30 mouse cellular contexts compared by ENCODE assay signal in the genomic region with DNA sequence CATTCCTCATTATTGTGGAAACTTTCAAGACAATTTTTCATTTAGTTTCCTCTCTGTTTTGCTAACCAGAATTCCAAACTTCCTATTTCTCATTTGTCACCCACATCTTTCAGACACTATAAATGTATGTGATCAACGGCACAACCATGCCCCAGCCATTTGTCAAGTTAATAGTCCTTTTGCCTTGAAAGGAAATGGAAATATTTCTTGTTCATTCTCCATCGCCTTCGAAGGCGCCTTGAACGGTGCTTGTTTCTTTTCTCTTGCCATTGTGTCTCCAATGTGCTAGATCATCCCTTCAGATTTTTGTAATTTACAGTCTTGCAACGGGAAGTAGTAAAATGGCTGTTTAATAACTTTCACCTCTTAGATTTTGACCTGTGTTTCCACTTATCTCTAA. TPM values are rescaled to one million over a fixed set of nuclear protein-coding genes. Genes with fewer than 3 reads are reported as not detected.
"Had no signal": no experiment of that assay in that cellular context is flagged by ENCODE, and none has a peak within 500 bp of the region (broad histone marks: within the 10 kb centered on the region; RNA-seq: fewer than 3 reads in every experiment).

No protein-coding gene starts in this region.

- H3K9ac ChIP-seq: forebrain, postnatal 0 days; heart, embryonic 13.5 days; heart, embryonic 15.5 days; hindbrain, embryonic 13.5 days; hindbrain, embryonic 15.5 days; limb, embryonic 13.5 days; limb, embryonic 15.5 days; liver, embryonic 12.5 days; liver, embryonic 14.5 days had no signal

- H3K4me3 ChIP-seq: heart, adult 2 months; heart, embryonic 13.5 days; heart, embryonic 15.5 days; hindbrain, embryonic 13.5 days; hindbrain, embryonic 15.5 days; limb, embryonic 13.5 days; limb, embryonic 15.5 days; liver, embryonic 12.5 days had no signal

- H3K9me3 ChIP-seq: heart, embryonic 13.5 days; heart, embryonic 15.5 days; hindbrain, embryonic 13.5 days; hindbrain, embryonic 15.5 days; limb, embryonic 13.5 days; limb, embryonic 15.5 days; liver, embryonic 12.5 days had no signal

- H3K4me1 ChIP-seq: heart, embryonic 13.5 days; heart, embryonic 15.5 days; hindbrain, embryonic 13.5 days; hindbrain, embryonic 15.5 days; limb, embryonic 13.5 days; limb, embryonic 15.5 days; liver, embryonic 12.5 days had no signal

- H3K27ac ChIP-seq: heart, adult 2 months; heart, embryonic 13.5 days; heart, embryonic 15.5 days; hindbrain, embryonic 13.5 days; hindbrain, embryonic 15.5 days; hindbrain, postnatal 0 days; limb, embryonic 13.5 days; limb, embryonic 15.5 days; liver, embryonic 12.5 days; liver, embryonic 14.5 days had no signal

- H3K36me3 ChIP-seq: heart, embryonic 13.5 days; heart, embryonic 15.5 days; hindbrain, embryonic 13.5 days; hindbrain, embryonic 15.5 days; limb, embryonic 13.5 days; limb, embryonic 15.5 days; liver, embryonic 12.5 days had no signal

- DNase-seq: forebrain, postnatal 0 days; gastrocnemius, postnatal 14 days; gastrocnemius, postnatal 36 days; heart, adult 11 months; heart, adult 2 months; heart, postnatal 14 days; heart, postnatal 36 days; layer of hippocampus, adult 9-11 months; layer of hippocampus, postnatal 36 days; left cerebral cortex, postnatal 4 days; lung, adult 18-20 months had no signal

- ATAC-seq: forebrain, postnatal 0 days; hindbrain, postnatal 0 days; intestine, embryonic 16.5 days; liver, embryonic 12.5 days had no signal

- H3K27me3 ChIP-seq: heart, embryonic 13.5 days; heart, embryonic 15.5 days; hindbrain, embryonic 13.5 days; hindbrain, embryonic 15.5 days; limb, embryonic 13.5 days; limb, embryonic 15.5 days; liver, embryonic 12.5 days had no signal

- H3K4me2 ChIP-seq: heart, embryonic 11.5 days; heart, embryonic 13.5 days; heart, embryonic 15.5 days; hindbrain, embryonic 13.5 days; hindbrain, embryonic 15.5 days; limb, embryonic 13.5 days; limb, embryonic 15.5 days; liver, embryonic 12.5 days had no signal

RNA-seq across cellular contexts. Expression of gene Olfr275, which starts 48.8 kb away (rescaled TPM):
- polyA plus RNA-seq: forebrain, postnatal 0 days; gonadal fat pad, adult 2 months; heart, adult 2 months; heart, embryonic 11.5 days; heart, embryonic 13.5 days; heart, embryonic 15.5 days; heart, postnatal 0 days; hindbrain, embryonic 11.5 days; hindbrain, embryonic 13.5 days; hindbrain, embryonic 15.5 days; hindbrain, postnatal 0 days; intestine, embryonic 14.5 days; intestine, embryonic 16.5 days; large intestine, adult 2 months; limb, embryonic 11.5 days; limb, embryonic 13.5 days; limb, embryonic 15.5 days; liver, adult 2 months; liver, embryonic 12.5 days; liver, embryonic 14.5 days; liver, embryonic 16.5 days had no signal
